Mouse (Mus musculus): ENCODE data around the gene Ttc3. TPM values are rescaled to one million over a fixed set of nuclear protein-coding genes. Genes with fewer than 3 reads are reported as not detected.
A peak's percentile ranks its signal among the peaks of the same experiment; 100 is the strongest.
"Not testable (repeated sequence)": the region's sequence is repeated elsewhere in the genome, so short reads cannot be mapped to it uniquely, and the experiment has no call there.

Ttc3 gene
- polyA plus RNA-seq (2015; fragmentation: Nextera tagmentation; extraction: Ambion mirVana): 845 and 859 TPM in 2 replicates

DNA sequence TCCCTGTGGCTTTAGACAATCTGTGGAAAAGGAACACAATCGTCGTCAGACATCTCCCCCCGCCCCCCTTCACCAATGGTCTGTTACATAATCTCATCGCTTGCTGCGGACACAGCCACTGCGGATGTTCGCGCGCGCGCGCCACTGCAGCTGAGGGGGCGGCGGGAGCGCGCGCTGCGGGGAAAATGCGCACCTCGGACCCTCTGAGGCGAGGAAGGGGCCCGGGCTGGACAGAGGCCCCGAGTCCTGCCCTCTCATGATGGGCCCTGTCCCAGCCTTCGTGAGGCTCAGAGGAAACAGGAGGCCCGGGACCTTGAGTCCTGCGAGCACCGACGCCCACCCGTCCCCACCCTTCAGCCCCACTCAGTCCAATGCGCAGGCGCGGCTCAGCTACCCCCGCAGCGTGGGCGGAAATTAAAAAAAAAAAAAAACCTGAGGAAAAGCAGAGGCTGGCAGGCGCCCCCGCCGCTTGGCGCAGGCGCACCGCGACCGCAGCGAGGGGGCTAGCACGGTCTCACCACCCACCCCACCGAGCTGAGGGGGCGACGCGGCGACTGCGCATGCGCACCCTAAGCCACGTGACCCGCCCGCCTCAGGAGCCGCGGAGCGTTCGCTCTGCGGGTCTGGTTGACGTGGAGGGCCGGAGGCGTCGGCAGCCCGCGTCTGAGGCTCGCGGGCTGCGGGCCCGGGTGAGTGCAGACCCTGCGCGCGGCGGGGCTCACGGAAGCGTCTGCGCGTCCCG is at the start of gene Ttc3:
Ttc3 (plus strand) TSS at position 446 of the 742 bp plus-strand sequence.
- Histone ChIP-seq H3K36me3 (no peaks in the 10 kb centered on the region), H3K4me1 (replicated peaks) (peaks cover 45% of the 10 kb centered on the region), H3K4me2 (peak within 1 kb of the TSS; percentile 56), H3K9me3 (no peaks in the 10 kb centered on the region), H3K9ac (peak within 1 kb of the TSS; percentile 83), H3K4me3 (peak within 1 kb of the TSS; percentile 60), H3K27ac (replicated peaks) (peak within 1 kb of the TSS; percentile 100), H3K27me3 (no peaks in the 10 kb centered on the region)
- peak; percentile 84 for ATAC-seq (ENCODE audit: low FRiP score, low read depth)
- under 1% methylated on average over 79 of the region's 79 CpGs for WGBS

GRCm38 (mm10) chr16:94323681-94324080 is 46.7 kb upstream of the Ttc3 start:
- Histone ChIP-seq H3K4me3 (no peak overlapping the region), H3K9me3 (no peaks in the 10 kb centered on the region), H3K4me2 (no peak overlapping the region), H3K27me3 (peaks cover 19% of the 10 kb centered on the region), H3K4me1 (replicated peaks) (peaks cover 12% of the 10 kb centered on the region), H3K9ac (no peak overlapping the region), H3K27ac (replicated peaks) (no peak overlapping the region), H3K36me3 (no peaks in the 10 kb centered on the region)
- WGBS: 71% methylated on average over 5 of the region's 5 CpGs
- no peak for ATAC-seq (ENCODE audit: low FRiP score, low read depth)

DNA sequence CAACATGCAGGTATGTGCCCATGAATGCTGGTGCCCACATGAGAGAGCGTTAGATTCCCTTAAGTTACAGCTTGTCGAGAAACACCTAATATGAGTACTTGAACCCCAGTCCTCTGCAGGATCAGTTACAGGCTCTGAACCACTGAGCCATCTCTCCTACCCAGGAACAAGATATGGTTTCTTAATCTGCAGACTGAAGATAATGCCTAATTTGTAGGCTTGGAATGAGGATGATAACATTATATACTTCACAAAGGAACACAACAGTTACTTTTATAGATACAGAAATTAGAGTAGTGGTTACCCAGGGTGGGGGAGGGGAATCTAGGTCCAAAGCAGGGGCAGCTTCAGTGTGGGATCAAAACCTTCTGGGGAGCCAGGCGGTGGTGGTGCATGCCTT is 44.4 kb upstream of the Ttc3 start:
- 90% methylated on average over 3 of the region's 3 CpGs for WGBS
- H3K27ac ChIP-seq (replicated peaks): no peak overlapping the region
- peaks cover 23% of the 10 kb centered on the region for H3K4me1 ChIP-seq (replicated peaks)
- no peak overlapping the region for H3K4me2 ChIP-seq
- H3K36me3 ChIP-seq: no peaks in the 10 kb centered on the region
- H3K9me3 ChIP-seq: no peaks in the 10 kb centered on the region
- H3K4me3 ChIP-seq: no peak overlapping the region
- H3K9ac ChIP-seq: no peak overlapping the region
- H3K27me3 ChIP-seq: peaks cover 31% of the 10 kb centered on the region
- no peak for ATAC-seq (ENCODE audit: low FRiP score, low read depth)

DNA sequence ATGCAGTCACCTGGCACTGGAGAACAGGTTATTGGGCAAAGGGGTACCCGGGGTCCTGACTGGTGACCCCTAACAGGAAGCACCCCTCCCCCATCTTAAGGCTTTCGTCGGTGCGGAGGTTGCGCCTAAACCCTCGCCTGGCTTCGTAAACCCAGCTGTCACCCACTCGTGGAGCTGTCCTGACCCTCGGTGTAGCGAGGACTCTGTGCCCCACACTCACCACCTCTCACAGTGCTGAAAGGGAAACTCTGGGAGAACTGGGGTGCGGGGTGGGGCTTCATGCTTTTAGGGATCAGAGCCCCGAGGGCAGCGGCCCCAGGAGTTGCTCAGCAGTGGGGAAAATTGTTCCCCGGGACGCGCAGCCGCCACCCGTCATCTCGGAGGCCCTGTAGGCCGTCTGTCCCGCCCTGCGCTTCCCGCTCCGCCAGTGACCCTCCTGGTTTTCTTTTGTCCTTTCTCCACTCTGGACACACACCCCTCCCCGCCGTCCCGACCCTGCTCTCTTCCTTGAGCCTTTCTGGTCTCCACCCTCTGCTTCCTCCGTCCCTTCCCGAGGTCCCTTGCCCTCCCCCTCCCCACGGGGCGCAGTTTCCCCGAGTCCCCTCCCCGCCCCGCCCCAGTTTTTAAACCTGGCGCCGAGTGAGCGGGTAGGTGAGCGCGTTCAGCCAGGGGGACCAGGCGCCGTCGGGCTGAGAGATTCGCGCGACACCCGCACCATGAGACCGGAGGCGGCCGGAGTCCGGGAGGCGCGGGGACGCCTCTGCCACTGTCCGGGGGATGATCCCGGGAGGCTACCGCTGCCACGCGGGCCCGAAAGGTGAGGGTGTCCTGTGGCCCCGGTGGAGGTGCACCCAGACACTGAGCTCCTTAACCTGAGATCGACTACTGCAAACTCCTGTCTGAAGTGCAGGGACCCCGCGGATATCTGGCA is 42.4 kb upstream of the Ttc3 start, which contains the start of gene Ripply3:
Ripply3 (plus strand) TSS at position 640 of the 931 bp plus-strand sequence.
- peaks cover 31% of the 10 kb centered on the region for H3K27me3 ChIP-seq
- ATAC-seq (ENCODE audit: low FRiP score, low read depth): no peak

DNA sequence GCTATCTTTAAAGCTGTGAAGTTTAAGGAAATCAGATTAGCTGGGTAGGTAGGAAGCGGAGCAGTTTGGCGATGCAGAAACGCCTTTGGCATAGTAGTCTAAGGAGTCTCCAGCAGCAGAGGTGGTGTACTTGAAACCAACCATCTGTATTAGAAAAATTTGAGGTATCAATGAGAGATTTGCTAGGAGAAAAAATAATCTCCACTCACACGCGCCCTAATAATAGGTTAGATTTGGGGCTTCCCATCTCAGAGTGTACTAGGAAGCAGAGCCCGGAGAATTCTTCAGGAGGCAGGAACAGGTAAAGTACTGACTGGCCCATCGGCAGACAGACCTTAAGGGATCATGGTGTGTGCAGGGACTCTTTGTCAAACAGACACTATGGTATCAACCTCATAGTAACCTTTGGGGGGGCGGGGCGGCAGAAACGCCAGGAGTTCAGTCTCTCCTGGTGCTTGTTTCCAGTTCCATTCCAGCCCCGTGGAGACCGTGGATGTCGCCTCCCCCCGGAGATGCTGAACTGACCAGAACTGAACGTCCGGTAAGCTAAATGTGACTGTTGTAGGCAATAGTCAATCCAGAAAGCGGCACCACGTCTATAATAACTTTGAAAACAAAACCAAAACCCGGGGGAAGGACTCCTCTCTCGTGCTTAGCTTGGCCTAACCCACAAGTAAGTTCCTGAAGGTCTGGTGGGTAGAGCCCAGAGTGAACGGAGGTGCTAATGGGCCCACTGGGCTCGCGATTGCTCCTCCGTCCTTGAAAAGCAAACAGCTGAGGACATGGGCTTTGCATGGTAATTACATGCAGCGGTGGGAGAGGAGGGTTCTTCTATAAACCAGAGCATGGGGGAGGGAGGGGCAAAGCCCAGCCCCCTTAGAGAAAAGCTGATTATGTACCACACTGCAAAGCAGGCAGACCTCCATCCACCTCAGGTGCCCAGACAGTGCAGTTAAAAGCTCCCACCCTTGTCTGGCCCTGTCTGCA is 41.2 kb upstream of the Ttc3 start:
- Histone ChIP-seq H3K36me3 (no peaks in the 10 kb centered on the region), H3K4me3 (peak overlapping the region; percentile 34), H3K9me3 (no peaks in the 10 kb centered on the region), H3K4me2 (peak overlapping the region; percentile 57), H3K9ac (no peak overlapping the region), H3K27me3 (peaks cover 31% of the 10 kb centered on the region), H3K4me1 (replicated peaks) (peaks cover 23% of the 10 kb centered on the region), H3K27ac (replicated peaks) (no peak overlapping the region)
- 10% methylated on average over 25 of the region's 25 CpGs for WGBS
- ATAC-seq (ENCODE audit: low FRiP score, low read depth): no peak

More for the DNA sequence above, 42.4 kb upstream of the Ttc3 start, which contains the start of gene Ripply3:
- peaks cover 23% of the 10 kb centered on the region for H3K4me1 ChIP-seq (replicated peaks)
- peak within 1 kb of the TSS; percentile 34 for H3K4me3 ChIP-seq
- no peak within 1 kb of the TSS for H3K9ac ChIP-seq
- H3K27ac ChIP-seq (replicated peaks): no peak within 1 kb of the TSS
- H3K9me3 ChIP-seq: no peaks in the 10 kb centered on the region
- no peaks in the 10 kb centered on the region for H3K36me3 ChIP-seq
- peak within 1 kb of the TSS; percentile 57 for H3K4me2 ChIP-seq
- WGBS: under 1% methylated on average over 63 of the region's 63 CpGs

DNA sequence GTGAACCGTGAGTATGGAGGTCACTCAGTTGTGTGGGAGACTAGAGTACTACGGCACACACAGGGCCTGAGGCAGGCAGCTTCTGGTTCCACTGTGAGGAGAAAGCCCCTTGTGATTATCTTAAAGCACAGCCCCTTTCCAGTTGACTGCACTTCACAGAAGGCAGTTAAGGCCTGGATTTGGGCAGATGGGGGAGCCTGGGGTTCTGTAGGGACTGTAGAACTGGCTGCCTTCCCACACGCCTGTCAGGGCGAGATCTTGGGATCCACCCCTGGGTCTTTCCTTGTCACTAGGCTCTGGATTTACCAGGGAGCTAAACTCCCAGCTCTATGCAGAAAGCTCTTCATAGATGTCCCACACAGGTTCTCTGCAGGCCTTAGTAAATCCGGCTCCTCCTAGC is 40.0 kb upstream of the Ttc3 start:
- peaks cover 23% of the 10 kb centered on the region for H3K4me1 ChIP-seq (replicated peaks)
- H3K4me3 ChIP-seq: no peak overlapping the region
- H3K4me2 ChIP-seq: no peak overlapping the region
- 44% methylated on average over 5 of the region's 5 CpGs for whole genome bisulfite sequencing
- no peak overlapping the region for H3K27ac ChIP-seq (replicated peaks)
- no peak for ATAC-seq (ENCODE audit: low FRiP score, low read depth)
- H3K36me3 ChIP-seq: no peaks in the 10 kb centered on the region
- no peak overlapping the region for H3K9ac ChIP-seq
- H3K27me3 ChIP-seq: peaks cover 31% of the 10 kb centered on the region
- no peaks in the 10 kb centered on the region for H3K9me3 ChIP-seq

GRCm38 (mm10) chr16:94331233-94331885 is 39.1 kb upstream of the Ttc3 start:
- peaks cover 23% of the 10 kb centered on the region for H3K4me1 ChIP-seq (replicated peaks)
- 79% methylated on average over 9 of the region's 9 CpGs for WGBS
- H3K36me3 ChIP-seq: no peaks in the 10 kb centered on the region
- H3K27me3 ChIP-seq: peaks cover 26% of the 10 kb centered on the region
- no peak for ATAC-seq (ENCODE audit: low FRiP score, low read depth)
- no peak overlapping the region for H3K4me2 ChIP-seq
- no peak overlapping the region for H3K4me3 ChIP-seq
- no peak overlapping the region for H3K27ac ChIP-seq (replicated peaks)
- H3K9me3 ChIP-seq: no peaks in the 10 kb centered on the region
- no peak overlapping the region for H3K9ac ChIP-seq

DNA sequence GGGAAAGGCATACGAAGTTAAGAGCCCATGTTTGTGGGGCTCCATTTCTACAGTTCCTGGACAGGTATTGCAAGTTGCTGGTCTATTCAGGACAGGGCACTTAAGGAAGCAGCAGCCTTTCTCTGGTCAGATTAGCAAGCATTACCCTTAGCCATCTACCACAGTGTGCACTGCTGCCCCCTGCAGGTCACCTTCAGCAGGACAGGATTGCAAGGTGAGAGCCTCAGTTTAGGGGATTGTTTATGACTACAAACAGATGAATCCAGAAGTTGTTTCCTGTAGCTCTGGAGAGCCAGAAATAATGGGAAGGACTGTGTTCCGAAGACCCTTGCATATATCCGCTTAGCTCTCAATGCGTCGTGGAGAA is 38.5 kb upstream of the Ttc3 start:
- H3K27ac ChIP-seq (replicated peaks): no peak overlapping the region
- peaks cover 23% of the 10 kb centered on the region for H3K27me3 ChIP-seq
- no peaks in the 10 kb centered on the region for H3K9me3 ChIP-seq
- H3K9ac ChIP-seq: no peak overlapping the region
- 53% methylated on average over 5 of the region's 5 CpGs for WGBS
- H3K4me2 ChIP-seq: no peak overlapping the region
- no peaks in the 10 kb centered on the region for H3K36me3 ChIP-seq
- no peak overlapping the region for H3K4me3 ChIP-seq
- H3K4me1 ChIP-seq (replicated peaks): peaks cover 23% of the 10 kb centered on the region
- no peak for ATAC-seq (ENCODE audit: low FRiP score, low read depth)

DNA sequence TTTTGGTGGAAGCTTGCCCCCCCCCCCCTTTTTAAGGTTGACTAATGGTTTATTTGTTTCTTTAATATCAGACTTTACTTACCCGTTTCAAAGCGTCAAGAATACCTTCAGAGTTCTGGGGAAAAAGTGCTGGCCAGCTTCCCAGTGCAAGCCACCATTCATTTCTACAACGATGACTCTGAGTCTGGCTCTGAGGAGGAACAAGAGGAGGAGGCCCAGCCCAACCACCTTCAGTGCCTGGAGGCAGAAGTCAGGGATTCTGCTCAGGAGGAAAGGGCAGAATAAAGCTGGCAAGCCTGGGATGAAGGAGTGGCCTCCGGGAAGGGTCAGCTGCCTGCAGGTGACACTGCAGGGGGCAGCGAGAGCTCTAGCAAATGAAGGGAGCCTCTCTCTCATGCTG is 34.8 kb upstream of the Ttc3 start:
- H3K36me3 ChIP-seq: no peaks in the 10 kb centered on the region
- no peaks in the 10 kb centered on the region for H3K9me3 ChIP-seq
- H3K27ac ChIP-seq (replicated peaks): no peak overlapping the region
- H3K9ac ChIP-seq: no peak overlapping the region
- ATAC-seq (ENCODE audit: low FRiP score, low read depth): no peak
- 42% methylated on average over 5 of the region's 5 CpGs for whole genome bisulfite sequencing
- no peaks in the 10 kb centered on the region for H3K4me1 ChIP-seq (replicated peaks)
- no peak overlapping the region for H3K4me3 ChIP-seq
- H3K4me2 ChIP-seq: no peak overlapping the region
- 0 out of 2 replicates have a peak, but pooled peaks cover under 1% of the 10 kb centered on the region for H3K27me3 ChIP-seq

GRCm38 (mm10) chr16:94339164-94340160 is 31.0 kb upstream of the Ttc3 start:
- not testable (repeated sequence) for ATAC-seq (ENCODE audit: low FRiP score, low read depth)

More at GRCm38 (mm10) chr16:94339164-94340160, 31.0 kb upstream of the Ttc3 start:
- not testable (repeated sequence) for H3K9me3 ChIP-seq; H3K4me3 ChIP-seq; H3K4me2 ChIP-seq; H3K27ac ChIP-seq (replicated peaks); H3K9ac ChIP-seq; H3K4me1 ChIP-seq (replicated peaks); H3K27me3 ChIP-seq; H3K36me3 ChIP-seq
- WGBS: 92% methylated on average over 22 of the region's 22 CpGs
